Mouse (Mus musculus) olfactory bulb, adult 2 months (tissue): Measurements from ENCODE around the gene Tpcn2. TPM values are rescaled to one million over a fixed set of nuclear protein-coding genes. Genes with fewer than 3 reads are reported as not detected.

Experiments used
- H3K27ac ChIP-seq: fragments of 200-500 bp; 2 replicates; pipeline ENCODE4 v1.5.1; 2012; ENCODE audit warnings: low read depth, low read length; ENCODE audit not compliant: insufficient read depth
- H3K4me1 ChIP-seq: fragments of 200-500 bp; 2 replicates; pipeline ENCODE4 v1.6.1; 2012; ENCODE audit warnings: low read length; ENCODE audit not compliant: control insufficient read depth, insufficient read depth
- H3K4me3 ChIP-seq: fragments of 200-500 bp; 2 replicates; pipeline ENCODE4 v1.5.1; 2012; ENCODE audit warnings: mild to moderate bottlenecking, low read depth, low read length, moderate library complexity; ENCODE audit not compliant: insufficient read depth
- CTCF ChIP-seq: fragments of 200-500 bp; IDR thresholded peaks from 2 replicates; pipeline ENCODE4 v1.5.1; 2012; ENCODE audit warnings: low read depth, mild to moderate bottlenecking, low read length, moderate library complexity; ENCODE audit not compliant: insufficient read depth
- POLR2A ChIP-seq: fragments of 200-500 bp; IDR thresholded peaks from 2 replicates; pipeline ENCODE4 v1.6.1; 2012; ENCODE audit warnings: mild to moderate bottlenecking, low read depth, low read length, moderate library complexity; ENCODE audit not compliant: insufficient read depth
- WGBS: fragments of 180-500 bp; shearing (Covaris S2); methylation state at CpG from one replicate; pipeline ENCODE4 v1.1.7; 2018; 5-methylcytosine and 5-hydroxymethylcytosine counted together
- polyA plus RNA-seq: library from polyadenylated mRNA; stranded (reverse); fragments of >200 nt; gene quantifications from 2 replicates; pipeline ENCODE4 v1.2.4, GENCODE M21; 2012; ENCODE audit warnings: low replicate concordance; ENCODE audit not compliant: missing spikeins, insufficient read depth, insufficient read length

Tpcn2 gene
- polyA plus RNA-seq, 1 experiment, result not detected

- no peak for TF ChIP-seq CTCF
- Histone ChIP-seq H3K27ac (no peak overlapping the region), H3K4me3 (no peak overlapping the region), H3K4me1 (peaks cover 26% of the 10 kb centered on the region)
- WGBS, result 75% methylated on average over 6 of the region's 6 CpGs
Measured at GRCm38 (mm10) chr7:145301341-145302005, 17.7 kb upstream of the Tpcn2 start.

DNA sequence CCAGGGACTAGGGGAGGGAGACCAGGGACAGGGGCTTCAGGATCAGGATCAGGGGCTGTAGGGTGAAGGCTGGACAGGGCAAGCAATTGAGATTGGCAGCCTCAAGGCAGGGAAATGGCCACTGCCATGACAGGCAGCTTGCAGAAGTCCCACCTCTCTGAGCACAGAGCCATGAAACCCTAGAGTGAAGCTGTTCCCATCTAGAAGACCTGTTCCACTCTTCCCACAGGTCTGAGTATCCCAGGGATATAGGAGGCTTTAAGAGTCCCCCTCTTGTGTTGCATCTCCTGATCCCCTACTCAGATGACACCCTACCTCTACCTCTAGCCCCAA, 17.2 kb upstream of the Tpcn2 start:
- Histone ChIP-seq H3K4me3 (no peak overlapping the region), H3K27ac (no peak overlapping the region), H3K4me1 (peaks cover 26% of the 10 kb centered on the region)
- TF ChIP-seq CTCF (no peak), POLR2A (no peak)

GRCm38 (mm10) chr7:145300321-145301007, 16.7 kb upstream of the Tpcn2 start, which contains the start of gene Mrgprf:
Mrgprf (plus strand) TSS chr7:145300828.
- Histone ChIP-seq H3K4me3 (no peak within 1 kb of the TSS), H3K27ac (no peak within 1 kb of the TSS), H3K4me1 (peaks cover 26% of the 10 kb centered on the region)
- WGBS, result 46% methylated on average over 12 of the region's 13 CpGs
- TF ChIP-seq CTCF (no peak), POLR2A (no peak)

GRCm38 (mm10) chr7:145299562-145300320, 15.9 kb upstream of the Tpcn2 start:
- Histone ChIP-seq H3K27ac (no peak overlapping the region), H3K4me3 (no peak overlapping the region)
- 44% methylated on average over 7 of the region's 7 CpGs for WGBS

GRCm38 (mm10) chr7:145298666-145299490, 15.1 kb upstream of the Tpcn2 start:
- TF ChIP-seq POLR2A (no peak), CTCF (no peak)
- no peak overlapping the region for H3K27ac ChIP-seq
- peaks cover 26% of the 10 kb centered on the region for H3K4me1 ChIP-seq
- WGBS, result 67% methylated on average over 3 of the region's 3 CpGs
- H3K4me3 ChIP-seq, result no peak overlapping the region

More at GRCm38 (mm10) chr7:145299562-145300320, 15.9 kb upstream of the Tpcn2 start:
- no peak for TF ChIP-seq POLR2A
- no peak for TF ChIP-seq CTCF
- H3K4me1 ChIP-seq, result peaks cover 26% of the 10 kb centered on the region

GRCm38 (mm10) chr7:145293859-145294258, 10.0 kb upstream of the Tpcn2 start:
- H3K4me1 ChIP-seq, result peaks cover 8% of the 10 kb centered on the region
- 44% methylated on average over 6 of the region's 6 CpGs for WGBS
- no peak overlapping the region for H3K27ac ChIP-seq
- TF ChIP-seq POLR2A, result no peak
- no peak for TF ChIP-seq CTCF
- no peak overlapping the region for H3K4me3 ChIP-seq

- Histone ChIP-seq H3K4me3 (no peak overlapping the region), H3K27ac (no peak overlapping the region), H3K4me1 (peaks cover 10% of the 10 kb centered on the region)
- WGBS, result 80% methylated on average over 2 of the region's 2 CpGs
- TF ChIP-seq CTCF (no peak), POLR2A (no peak)
Measured at GRCm38 (mm10) chr7:145292726-145293125, 8.9 kb upstream of the Tpcn2 start.

GRCm38 (mm10) chr7:145291847-145292246, 8.0 kb upstream of the Tpcn2 start:
- TF ChIP-seq POLR2A, result no peak
- no peak for TF ChIP-seq CTCF
- Histone ChIP-seq H3K27ac (no peak overlapping the region), H3K4me1 (peaks cover 10% of the 10 kb centered on the region), H3K4me3 (no peak overlapping the region)
- WGBS, result 97% methylated on average over 2 of the region's 2 CpGs

DNA sequence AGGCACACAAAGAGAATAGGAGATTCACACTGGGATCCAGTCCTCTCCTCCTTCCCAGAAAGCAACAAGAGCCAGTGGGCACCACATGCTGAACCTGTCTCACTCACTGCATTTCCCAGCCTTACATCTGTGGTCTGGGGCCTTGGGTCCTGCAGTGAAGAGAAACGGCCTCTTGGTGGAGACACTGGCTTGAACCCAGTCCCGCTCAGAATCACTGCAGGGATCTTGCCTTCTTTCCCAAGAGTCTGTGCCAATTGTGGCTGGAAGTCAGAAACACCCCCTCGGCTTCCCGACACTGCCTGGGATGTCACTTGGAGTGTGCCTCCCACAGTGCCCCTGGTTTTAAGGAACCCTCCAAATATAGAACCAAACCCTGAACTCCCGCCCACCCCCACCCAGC, 5.5 kb upstream of the Tpcn2 start:
- TF ChIP-seq POLR2A (no peak), CTCF (no peak)
- no peak overlapping the region for H3K27ac ChIP-seq
- no peak overlapping the region for H3K4me3 ChIP-seq
- peaks cover 10% of the 10 kb centered on the region for H3K4me1 ChIP-seq
- WGBS, result 20% methylated on average over 5 of the region's 5 CpGs
